Mouse (Mus musculus) subcutaneous adipose tissue, adult 2 months (tissue): ENCODE data around the gene Mrpl40. TPM values are rescaled to one million over a fixed set of nuclear protein-coding genes. Genes with fewer than 3 reads are reported as not detected.

ENCODE experiments used
- polyA plus RNA-seq: library from polyadenylated mRNA; depleted of rRNA; stranded (reverse); fragments of >200 nt; gene quantifications from 2 replicates; pipeline ENCODE4 v1.2.3, GENCODE M21; 2012; ENCODE audit warnings: low replicate concordance; rRNA removed

The Mrpl40 gene
- 15.2 and 21.6 TPM in 2 replicates for polyA plus RNA-seq

DNA sequence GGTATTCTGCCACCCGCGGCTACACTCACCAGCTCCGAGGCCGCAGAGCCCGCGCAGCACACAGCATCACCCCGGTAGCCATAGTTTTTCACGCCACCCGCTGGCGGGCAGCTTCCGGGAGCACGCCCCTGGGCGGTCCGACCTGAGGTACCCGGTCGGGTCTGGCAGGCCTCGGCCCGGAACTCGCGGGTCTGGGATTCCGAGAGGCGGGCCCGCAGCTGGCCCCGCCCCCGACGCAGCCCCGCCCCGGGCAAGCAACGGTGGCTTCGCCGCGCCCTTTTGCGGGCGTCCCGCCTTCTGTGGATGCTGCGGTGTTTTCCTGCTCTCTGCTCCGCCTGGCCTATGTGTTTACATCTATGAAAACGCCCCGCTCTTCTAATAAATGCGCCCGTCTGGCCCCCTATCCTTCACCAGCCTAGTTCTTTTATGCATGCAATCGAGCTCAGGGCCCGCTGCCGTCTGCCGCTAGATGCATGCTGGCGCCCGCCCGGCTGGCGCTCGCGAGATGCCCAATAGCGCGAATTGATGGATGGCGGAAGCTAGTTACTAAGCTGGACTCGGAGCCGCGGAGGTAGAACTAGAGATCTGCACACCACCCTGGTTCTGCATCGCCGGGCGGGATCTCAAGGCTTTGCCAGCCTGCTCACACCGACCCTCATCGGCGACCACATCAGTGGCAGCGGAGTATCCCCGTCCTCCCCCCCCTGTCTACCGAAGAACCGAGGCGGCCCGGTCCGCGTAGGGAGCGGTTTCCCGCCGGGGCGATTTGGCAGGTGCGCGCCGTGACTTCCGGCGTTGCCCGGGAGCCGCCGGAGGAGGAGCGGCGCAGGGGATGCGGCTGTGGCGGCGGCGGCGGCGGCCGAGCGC is at the start of gene Mrpl40, which contains the start of gene Hira:
Gene Mrpl40 (minus strand): TSS at position 421 of the 867 bp plus-strand sequence.
Gene Hira (plus strand): TSS at position 596 of the 867 bp plus-strand sequence.

DNA sequence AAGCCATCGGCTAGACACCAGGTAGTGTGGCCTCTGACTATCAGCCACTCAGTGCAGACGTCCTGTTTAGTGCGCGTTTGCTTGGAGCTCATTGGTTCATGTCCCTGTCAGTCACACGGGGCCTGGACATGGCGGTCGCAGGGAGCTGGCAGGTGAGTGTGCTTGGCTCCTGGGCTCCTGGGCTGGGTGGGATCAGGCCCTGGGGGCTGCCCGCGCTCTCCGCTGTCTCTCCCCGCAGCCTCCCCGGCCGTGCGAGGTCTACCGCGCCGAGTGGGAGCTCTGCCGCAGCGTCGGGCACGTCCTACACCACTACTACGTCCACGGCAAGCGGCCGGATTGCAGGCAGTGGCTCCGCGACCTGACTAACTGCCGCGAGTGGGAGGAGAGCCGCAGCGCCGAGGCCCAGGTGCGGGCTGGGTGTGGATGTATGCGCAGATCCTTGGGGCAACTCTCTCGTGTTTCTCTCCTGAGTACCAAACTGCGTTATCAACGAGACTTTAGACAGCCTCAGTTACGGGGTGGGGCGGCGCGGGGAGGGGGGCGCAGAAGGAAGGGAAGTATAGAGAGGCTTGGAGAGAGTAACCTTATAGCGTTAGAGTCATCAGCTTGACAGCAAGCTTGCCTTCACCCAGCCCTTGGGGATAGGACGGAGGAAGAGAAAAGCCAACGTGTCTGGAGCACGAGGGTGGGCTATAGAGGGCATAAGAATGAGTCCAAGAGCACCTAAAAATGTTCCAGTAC is 40.0 kb downstream of the Mrpl40 start, which contains the start of the genes 2510002D24Rik and Gm28539:
Gene 2510002D24Rik (plus strand): TSS at position 111 of the 741 bp plus-strand sequence.
Gene Gm28539 (plus strand): TSS at position 117 of the 741 bp plus-strand sequence.

Other genes with a start within 250 kb of the Mrpl40 start
- gene Sept5, start 246.9 kb downstream of the Mrpl40 start, polyA plus RNA-seq = 19.6 and 27.6 TPM in 2 replicates
- 86.2 and 284 TPM in 2 replicates for gene Cldn5, start 100.0 kb downstream of the Mrpl40 start, polyA plus RNA-seq
- gene Ufd1, start 65.1 kb downstream of the Mrpl40 start, polyA plus RNA-seq = 54.3 and 54.4 TPM in 2 replicates
- gene Cdc45, start 64.9 kb downstream of the Mrpl40 start, polyA plus RNA-seq = 9.6 and 12.8 TPM in 2 replicates
- gene 2510002D24Rik, start 40.3 kb downstream of the Mrpl40 start, polyA plus RNA-seq = 48.1 and 50.2 TPM in 2 replicates
- 0.21 and 1.7 TPM in 2 replicates for gene Gm28539, start 40.3 kb downstream of the Mrpl40 start, polyA plus RNA-seq
- 37.5 and 71.3 TPM in 2 replicates for gene Hira, start 175 bp upstream of the Mrpl40 start, polyA plus RNA-seq